Mouse (Mus musculus): ENCODE measurements at regions not wholly inside any gene's neighbourhood (a gene's known extent, or its start where the extent isn't known, plus 50 kb on each side); places are given as distances from the start of the nearest gene placed in this dataset.
"Not testable (repeated sequence)": the region's sequence is repeated elsewhere in the genome, so short reads cannot be mapped to it uniquely, and the experiment has no call there.

GRCm38 (mm10) chr2:53632816-53633474 is 441.4 kb downstream of the Arl6ip6 start:
- not testable (repeated sequence) for DNase-seq (ENCODE audit: low spot score)

GRCm38 (mm10) chr2:53668599-53669372 is 416.6 kb downstream of the Rprm start:
- no peak for DNase-seq (ENCODE audit: low spot score)

- no peak for DNase-seq (ENCODE audit: low spot score)
Observed at GRCm38 (mm10) chr2:53680350-53681011, 404.9 kb downstream of the Rprm start.

- DNase-seq (ENCODE audit: low spot score), result no peak
Observed at GRCm38 (mm10) chr2:53682599-53682998, 402.8 kb downstream of the Rprm start.

GRCm38 (mm10) chr2:53687281-53687680 is 398.1 kb downstream of the Rprm start:
- DNase-seq (ENCODE audit: low spot score), result no peak

- no peak for DNase-seq (ENCODE audit: low spot score)
Observed at GRCm38 (mm10) chr2:53689223-53689880, 396.0 kb downstream of the Rprm start.

GRCm38 (mm10) chr2:53691580-53692118 is 393.7 kb downstream of the Rprm start:
- no peak for DNase-seq (ENCODE audit: low spot score)

GRCm38 (mm10) chr2:53711213-53711612 is 374.1 kb downstream of the Rprm start:
- no peak for DNase-seq (ENCODE audit: low spot score)

GRCm38 (mm10) chr2:53713106-53713640 is 372.2 kb downstream of the Rprm start:
- DNase-seq (ENCODE audit: low spot score), result no peak

GRCm38 (mm10) chr2:53715017-53715416 is 370.3 kb downstream of the Rprm start:
- no peak for DNase-seq (ENCODE audit: low spot score)

GRCm38 (mm10) chr2:53723231-53723630 is 362.1 kb downstream of the Rprm start:
- no peak for DNase-seq (ENCODE audit: low spot score)

GRCm38 (mm10) chr2:53728693-53729092 is 356.7 kb downstream of the Rprm start:
- DNase-seq (ENCODE audit: low spot score), result no peak

- no peak for DNase-seq (ENCODE audit: low spot score)
Observed at GRCm38 (mm10) chr2:53730451-53730850, 354.9 kb downstream of the Rprm start.

GRCm38 (mm10) chr2:53763486-53763885 is 321.9 kb downstream of the Rprm start:
- DNase-seq (ENCODE audit: low spot score), result no peak

GRCm38 (mm10) chr2:53782035-53782434 is 303.3 kb downstream of the Rprm start:
- DNase-seq (ENCODE audit: low spot score), result not testable (repeated sequence)

GRCm38 (mm10) chr2:53788599-53788998 is 296.8 kb downstream of the Rprm start:
- not testable (repeated sequence) for DNase-seq (ENCODE audit: low spot score)

- DNase-seq (ENCODE audit: low spot score), result no peak
Observed at GRCm38 (mm10) chr2:53796605-53797004, 288.7 kb downstream of the Rprm start.

GRCm38 (mm10) chr2:53803666-53804065 is 281.7 kb downstream of the Rprm start:
- no peak for DNase-seq (ENCODE audit: low spot score)

- DNase-seq (ENCODE audit: low spot score), result no peak
Observed at GRCm38 (mm10) chr2:53850815-53851528, 234.4 kb downstream of the Rprm start.

Measured in ovary, postnatal 14 days (tissue).